Mouse (Mus musculus) B cell, adult 2 months (primary cell): ENCODE data around the gene Cask.

Source experiments
- DNase-seq, 2 experiments: peaks; one replicate each; pipeline ENCODE4 v3.0.0; 2022

Gene Cask

DNA sequence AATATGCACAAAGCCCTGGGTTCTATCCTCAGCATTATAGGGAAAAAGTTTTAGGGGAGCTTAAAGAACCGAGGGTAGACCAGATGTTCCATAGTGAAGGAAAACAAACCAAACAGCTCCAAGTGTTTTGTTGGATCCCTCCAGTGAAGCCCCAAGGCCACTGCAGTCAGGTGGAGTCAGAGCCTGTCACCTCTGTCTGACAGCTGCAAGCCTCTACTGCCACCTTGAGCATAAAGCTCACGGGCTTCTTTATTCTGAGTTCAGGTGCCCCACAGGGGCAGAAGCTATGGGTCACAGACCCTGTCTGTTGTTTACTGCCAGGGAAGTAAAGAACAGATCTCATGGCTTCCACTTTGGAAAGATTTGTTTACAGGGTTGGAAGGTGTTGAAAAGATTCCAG lies 338.0 kb downstream of the Cask start:
- peak in 1 of 2 experiments; percentile 24 for DNase-seq

DNA sequence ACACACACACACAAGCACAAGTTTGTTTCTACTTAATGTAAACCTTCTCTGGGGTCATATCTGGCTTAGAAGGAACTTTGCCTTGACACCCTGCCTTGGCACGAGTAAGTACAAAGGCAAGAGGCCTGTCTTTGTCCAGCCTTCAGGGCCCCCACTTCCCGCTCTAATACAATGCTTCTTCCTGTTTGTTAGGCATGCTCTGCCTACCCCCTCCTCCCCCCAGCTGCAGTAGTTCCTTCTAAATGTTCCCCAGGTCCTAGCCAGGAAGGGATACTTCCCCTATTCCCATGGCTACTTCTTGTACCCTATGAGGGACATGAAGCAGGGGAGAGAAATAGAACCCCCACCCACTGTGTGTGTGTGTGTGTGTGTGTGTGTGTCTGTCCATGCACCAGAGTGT lies 344.8 kb downstream of the Cask start:
- DNase-seq: no peak

DNA sequence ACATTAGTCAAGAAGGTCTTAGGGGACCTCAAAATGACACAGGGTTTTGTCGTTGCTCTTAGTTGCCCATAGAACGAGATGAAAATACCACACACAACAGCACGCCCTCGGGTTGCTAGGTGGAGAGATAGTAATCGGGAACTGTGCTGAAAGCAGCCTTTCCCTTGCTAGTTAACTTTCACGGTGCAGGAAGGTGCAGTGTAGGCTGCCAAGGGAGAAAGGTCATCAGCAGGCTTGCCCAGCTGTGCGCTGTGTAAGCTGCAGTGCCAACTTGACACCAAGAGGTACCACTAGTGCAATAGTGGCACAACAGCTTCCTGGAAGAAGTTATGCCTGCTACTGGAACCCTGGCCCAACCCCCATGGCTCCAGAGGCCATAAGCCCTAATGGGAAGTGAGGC lies 346.8 kb downstream of the Cask start:
- DNase-seq: no peak

DNA sequence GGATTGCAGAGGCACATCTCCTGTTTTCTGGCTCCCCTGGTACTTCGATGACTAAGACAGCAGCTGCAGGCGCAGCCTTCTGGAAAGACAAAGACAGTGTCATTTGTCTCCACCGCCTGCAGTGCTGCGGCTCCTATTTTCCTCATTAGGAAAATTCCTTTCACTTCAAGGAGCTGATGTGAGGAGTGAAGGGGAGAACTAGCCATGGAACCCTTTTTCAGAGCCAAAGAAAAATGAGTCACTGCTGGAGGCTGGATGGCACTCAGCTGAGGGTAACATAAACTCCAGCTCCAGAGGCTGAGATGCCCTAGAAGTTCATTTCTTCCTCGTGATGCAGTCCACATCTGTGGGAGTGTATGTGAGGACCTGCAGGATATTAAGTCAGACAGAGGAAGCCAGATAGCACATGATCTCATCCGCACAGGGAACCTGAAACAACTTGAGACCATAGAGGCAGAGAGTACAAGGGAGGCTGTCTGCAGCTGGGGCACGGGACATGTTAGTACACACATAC lies 348.2 kb downstream of the Cask start:
- no peak for DNase-seq

DNA sequence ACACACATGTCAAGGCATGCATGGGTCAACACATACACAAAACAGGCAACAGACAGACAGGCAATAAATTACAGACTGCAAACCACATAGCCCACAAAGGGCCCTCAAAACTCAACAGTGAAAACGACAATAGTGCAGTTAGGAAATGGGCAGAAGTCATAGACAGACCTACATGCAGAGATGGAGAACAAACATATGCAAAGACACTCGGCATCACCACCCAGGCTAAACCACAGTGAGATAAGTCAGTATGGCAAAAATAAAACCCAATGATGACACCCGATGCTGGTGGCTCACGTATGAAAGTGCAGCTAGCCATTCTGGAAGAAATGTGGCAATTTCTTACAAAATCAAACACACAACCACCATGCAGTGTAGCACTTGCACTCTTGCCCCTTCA lies 350.9 kb downstream of the Cask start:
- DNase-seq: no peak

DNA sequence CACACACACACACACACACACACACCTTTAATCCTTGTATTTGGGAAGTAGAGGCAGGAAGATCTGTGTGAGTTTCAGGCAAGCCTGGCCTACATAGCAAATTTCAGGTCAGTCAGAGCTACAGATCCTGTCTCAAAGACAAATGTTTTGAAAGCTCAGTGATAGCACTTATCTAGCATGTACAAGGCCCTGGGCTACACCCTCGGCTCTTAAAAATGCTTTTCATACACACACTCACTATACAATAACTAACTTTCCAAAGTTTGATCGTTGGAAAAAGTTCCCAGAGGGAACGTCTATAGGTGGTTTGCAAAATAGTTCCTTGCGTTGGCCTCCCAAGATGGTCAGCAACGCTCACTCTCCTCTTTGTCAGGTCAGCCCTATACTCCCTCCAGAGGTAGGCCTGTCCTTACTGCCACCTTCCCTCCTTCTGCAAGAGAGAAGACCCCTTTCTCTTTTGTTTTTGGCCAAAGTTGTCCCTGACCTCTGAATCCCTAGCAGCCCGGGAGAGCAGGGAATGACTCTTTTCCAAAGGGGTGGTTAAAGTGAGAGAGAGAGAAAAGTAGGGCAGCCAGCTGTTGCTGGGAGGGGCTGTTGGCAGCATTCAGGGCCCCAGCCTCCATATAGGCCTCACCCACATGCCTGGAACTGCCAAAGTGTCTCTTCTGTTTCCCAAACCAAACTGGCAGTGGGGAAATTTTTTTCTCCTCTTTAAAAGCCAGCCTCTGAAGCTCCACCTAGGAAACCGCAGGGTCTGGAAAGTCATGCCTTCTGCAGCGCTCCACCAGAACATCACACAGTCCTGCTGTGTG lies 356.1 kb downstream of the Cask start:
- DNase-seq: no peak

DNA sequence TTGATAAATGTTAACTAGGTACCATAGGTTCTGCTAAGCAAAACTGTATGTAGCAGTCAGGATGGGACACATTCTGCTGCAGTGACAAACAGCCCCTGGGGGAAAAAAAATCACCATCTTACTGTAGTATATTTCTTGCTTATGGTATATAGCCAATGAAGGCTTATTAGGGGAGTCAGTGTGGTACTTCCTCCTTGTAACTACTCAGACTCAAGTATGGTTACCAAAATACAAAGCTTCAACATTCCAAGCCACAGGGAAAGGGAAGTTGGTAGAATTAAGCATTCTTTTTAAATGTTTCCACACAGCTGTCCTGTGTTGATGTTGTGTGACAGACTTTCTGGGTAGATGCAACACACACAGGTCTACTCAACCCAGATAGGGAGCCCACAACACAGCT lies 358.2 kb downstream of the Cask start:
- no peak for DNase-seq

DNA sequence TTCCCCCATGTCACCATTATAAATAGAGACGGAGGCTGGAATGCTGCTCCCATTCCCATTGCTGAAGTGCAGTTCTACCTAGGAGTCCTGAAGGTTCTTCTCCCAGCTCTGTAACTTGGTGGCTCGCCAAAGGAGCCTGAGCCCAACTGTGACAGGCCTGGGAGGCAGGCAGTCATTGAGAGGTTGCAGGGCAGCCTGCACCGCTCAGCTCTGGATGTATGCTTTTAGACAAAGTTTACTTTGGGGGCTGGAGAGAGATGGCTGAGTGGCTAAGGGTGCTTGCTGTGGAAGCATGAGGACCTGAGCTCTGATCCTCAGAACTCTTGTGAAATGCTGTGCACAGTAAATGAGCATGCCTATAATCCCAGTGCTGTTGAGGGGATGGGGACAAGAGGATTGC lies 360.2 kb downstream of the Cask start:
- DNase-seq: no peak

DNA sequence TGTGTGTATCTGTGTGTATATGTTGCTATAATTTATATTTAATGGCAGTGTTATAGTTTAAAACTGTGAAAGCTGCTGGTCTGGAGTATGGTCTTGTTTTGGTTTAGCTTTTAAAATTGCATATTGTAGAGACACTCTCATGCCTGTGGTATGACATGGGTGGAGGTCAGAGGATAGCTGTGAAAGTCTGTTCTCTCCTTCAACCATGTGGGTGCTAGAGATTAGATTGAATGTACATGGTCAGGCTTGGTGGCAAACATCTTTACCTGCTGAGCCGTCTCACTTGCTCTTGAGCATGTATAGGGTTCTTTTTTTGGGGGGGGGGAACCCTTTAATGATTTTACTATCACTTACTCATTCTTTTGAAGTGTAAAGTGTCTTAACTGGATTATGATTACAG lies 361.4 kb downstream of the Cask start:
- no peak for DNase-seq

DNA sequence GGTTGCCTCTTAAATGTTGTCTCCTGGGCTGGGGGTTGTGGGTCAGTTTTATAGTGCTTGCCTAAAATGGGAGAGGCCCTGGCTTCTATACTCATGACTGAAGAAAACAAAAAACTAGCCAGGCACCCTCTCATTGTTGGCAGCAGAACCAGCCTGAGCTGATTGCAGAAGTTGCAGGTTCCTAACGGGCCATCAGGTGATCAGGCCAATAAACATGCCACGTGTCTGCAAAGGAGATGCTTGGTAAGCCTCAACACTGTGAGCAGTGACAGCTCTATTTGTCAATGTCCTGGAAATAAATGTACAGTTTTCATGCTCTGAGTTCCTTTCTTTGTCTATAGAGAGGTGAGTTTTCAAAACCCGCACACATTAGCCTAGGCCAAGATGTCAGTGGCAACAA lies 362.2 kb downstream of the Cask start:
- DNase-seq: no peak

DNA sequence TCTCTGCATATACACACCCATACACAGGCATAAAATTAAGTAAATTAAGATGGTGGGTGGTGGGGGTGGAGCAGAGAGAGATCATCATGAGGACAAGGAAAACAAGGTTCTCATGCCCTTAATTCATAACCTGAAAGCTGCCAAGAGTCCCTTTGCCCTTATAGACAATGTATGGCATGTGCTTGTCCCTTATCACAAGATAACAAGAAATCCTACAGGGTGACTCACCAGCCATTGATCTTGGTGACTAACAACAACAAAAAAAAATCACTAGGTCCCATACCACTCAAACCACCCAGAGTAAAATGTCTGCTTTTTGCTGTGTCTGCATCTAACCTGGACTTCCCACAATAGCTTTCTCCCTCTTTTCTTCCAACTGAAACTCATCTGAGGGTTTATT lies 366.7 kb downstream of the Cask start:
- no peak for DNase-seq

DNA sequence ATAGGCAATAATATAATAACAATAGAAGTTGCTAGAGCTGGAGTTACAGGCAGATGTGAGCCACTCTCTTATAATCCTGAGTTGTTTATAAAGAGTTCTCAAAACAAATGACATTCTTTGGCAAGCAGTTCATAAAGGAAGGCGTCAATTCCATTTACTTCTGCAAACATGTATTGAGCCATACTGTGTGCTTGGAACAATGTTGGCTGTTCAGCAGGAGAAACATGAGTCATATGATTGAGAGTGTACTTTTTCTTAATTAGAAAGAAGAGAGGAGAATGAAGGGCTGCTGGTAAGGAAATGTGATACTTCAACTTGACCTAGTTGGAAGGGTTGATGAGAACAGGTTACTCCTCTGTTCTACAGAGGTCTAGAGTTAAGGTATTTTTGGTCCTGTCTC lies 368.6 kb downstream of the Cask start:
- DNase-seq: no peak

DNA sequence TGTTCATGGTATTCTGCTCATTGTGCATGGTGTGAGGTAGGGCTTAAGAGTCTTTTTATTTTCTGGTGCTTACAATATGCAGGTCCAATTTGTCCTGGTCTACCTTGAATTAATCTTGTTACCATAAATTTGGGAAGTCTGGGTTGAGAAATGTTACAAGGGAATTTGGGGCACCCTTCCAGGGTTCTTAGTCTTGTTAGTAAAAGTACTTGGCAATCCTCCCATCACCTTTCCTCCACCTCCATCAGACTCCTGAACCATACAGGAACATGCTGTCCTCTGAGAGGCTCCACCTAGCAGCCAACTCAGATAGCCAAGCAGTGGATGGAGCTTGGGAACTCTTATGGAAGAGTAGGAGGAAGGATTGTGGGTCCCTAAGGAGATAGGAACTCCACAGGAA lies 371.6 kb downstream of the Cask start:
- no peak for DNase-seq

DNA sequence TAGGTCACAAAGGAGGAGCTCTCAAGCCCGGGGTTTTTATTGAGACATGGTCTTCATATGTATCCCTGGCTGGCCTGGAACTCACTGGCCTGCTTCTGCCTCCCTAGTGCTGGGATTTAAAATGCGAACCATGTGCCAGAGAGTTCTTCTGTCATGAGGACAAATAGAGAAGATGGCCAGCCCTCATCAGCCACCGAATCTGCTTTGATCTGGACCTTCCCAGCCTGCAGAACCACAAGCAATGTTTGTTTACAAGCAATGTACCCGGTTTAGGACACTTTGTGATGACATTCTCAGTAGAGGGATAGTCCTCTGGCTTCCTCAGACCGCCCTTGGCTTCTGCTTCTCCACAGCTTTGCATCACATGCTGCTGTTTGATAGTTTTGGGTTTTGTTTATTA lies 372.9 kb downstream of the Cask start:
- no peak for DNase-seq

DNA sequence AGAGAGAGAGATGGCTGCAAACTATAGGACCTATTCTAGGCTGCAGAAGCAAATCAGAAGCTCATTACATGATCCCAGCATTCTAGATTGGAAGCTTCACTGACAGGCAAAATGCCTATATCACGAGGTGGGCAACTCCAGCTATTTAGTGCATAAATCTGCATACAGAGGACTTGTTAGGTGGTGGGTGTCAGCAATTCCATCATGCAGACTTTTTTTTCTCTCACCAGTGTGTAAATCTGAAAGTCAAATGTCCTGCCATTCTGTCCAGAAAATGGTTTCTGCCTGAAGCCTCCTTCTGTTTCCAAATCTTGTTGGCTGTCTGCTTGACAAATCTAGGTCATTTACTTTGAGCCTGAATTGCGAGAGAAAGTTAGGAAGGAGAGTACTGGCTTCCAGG lies 373.6 kb downstream of the Cask start:
- no peak for DNase-seq

DNA sequence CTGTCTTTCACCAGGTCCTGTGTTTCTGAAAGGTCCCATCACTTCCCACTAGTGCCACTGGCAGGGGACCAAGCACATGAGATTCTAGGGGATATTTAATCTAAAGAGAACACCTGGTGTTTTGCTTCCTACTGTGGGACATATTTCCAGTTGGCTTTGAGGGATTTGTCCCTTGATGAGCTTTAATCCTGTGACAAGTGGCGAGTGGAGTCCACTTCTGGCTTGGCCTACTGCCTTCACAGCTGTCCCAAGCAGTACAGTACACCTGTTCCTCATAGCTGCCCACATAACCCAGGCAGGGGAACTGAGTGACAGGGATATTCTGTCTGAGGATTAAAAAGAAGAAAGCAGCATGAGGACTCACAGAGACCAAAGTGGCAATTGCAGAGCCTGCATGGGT lies 375.8 kb downstream of the Cask start:
- DNase-seq: no peak

DNA sequence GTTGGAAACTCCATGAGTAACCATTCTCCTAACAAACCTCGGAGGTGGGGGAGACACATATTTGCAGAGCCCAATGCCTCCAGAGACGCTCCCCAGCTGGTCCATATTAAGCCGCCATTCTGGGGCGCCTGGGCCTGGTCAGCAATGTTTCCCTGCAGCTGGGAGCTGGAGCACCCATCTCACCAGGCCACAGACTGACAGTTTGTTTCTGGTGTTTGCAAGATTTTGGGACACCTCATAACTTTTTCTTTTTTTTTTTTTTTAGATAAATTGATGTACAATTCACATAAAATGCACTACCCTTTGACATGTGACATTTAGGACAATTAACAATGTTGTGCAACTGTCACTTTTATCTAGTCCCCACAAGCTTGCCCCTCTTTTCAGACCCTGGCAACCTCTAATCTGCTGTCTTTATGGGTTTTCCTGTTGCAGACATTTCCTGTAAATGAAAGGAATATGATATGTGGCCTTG lies 378.4 kb downstream of the Cask start:
- DNase-seq: no peak

DNA sequence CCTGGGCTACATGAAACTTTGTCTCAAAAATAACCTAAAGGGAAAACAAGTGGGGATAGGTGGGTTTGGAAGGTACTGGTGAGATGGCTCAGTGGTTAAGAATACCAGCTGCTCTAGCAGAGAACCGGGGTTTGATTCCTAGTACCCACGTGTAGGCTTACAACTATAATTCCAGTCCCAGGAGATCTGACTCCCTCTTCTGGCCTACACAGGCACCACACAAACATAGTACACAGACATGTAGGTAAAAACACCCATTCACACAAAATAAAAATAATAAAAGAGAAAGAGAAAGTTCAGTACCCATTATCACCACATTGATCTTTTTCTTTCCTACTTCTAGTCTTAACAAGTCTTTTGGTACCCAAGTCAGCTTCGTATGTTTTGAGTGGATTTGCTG lies 379.2 kb downstream of the Cask start:
- DNase-seq: no peak

DNA sequence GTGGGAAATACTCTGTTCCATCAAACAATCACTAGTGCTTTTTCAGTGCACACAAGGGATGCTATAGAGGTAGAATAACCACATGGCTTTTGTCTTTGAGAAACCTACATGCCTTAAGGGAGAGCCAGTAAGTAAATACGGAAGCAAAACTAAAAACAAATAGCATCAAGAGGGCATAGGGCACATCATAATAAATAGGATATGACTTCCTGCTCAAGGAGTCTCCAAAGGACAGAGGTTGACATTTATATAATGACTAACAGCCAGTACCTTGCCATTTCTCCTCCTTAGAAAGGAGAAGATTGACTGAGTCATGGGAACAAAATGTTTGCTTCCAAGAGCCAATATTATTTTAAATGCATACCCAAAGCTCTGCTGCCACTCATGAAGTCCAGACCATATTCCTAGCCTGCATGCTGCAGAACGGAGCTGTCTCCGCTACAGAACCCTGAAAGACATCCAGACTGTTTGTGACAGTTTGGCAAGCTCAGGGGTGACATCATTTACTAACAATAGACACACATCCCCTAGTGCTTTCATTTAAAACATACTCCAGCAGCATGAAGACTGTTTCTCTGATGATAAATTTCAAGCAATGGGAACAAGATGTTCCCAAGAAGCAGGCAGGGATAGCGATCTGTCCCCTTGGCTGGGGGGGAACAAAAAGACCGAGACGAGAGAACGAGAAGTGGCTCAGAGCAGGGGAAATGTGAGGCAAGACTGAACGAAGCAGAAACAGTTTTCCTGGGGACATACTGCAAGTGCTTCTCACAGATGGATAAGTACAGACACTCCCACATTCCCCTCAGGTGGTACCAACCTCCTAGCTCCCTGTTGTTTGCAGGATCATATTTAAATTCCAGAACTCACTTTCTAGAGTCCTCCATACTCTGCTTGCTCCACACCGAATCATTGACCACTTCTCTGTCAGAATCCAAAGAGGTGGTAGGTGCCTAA lies 381.7 kb downstream of the Cask start:
- DNase-seq: no peak

DNA sequence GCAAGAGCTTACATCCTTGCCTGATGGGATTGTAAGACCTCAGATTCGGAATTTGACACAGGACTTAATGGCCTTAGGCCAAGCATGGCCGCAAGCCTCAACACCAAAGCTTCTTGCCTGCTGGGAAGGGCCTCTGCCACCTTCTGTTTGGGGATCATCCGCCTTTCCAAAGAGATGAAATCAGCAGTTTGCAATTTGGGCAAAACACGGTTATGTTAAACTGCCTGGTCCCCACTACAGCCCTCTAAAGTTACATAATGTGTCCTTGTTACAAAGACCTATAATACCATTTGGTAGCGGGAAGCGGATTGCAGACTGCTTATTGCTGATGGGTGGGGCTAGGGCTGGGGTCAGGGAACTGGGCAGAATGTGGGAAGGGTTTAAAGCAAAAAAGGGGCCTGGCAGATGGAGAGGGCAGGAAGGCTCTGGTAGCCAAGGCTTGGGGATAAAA lies 384.0 kb downstream of the Cask start:
- DNase-seq: no peak
